Mouse (Mus musculus): ENCODE results near the gene Misp.

The Misp gene

DNA sequence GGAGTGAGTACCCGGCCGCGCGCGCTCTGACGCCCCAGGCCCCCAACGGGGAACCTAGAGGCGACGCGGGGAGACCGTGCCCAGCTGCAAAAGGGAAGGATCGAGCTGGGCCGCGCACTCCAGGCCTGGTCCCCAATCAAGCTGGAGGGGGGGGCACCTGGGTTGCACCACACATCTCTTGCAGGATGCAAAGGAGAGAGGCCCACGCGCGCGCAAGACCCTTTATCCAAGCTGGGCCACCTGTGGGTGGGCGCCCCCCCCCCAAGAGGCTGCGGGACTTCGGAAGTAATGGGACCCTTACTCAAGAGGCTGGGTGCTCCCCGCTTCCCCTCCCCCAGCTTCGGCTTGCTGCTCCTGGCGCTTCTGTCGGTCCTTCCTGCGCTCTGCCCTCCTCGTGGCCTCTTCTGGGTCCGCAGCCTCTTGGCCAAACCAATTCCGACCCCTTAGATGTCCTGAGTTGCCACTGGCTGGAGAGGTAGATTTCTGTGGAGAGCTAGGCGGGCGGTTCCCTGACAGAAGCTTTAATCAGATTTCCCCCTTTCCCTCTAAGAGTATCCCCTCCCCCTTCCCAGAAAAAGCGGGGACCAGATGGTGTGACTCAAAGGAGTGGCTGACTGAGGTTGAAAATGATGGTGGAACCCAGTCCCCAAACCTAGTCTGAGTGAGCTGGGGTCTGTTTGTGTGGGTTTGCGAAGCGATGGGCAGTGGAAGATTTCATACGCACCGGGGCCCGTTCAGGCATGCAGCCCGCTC, 26.9 kb upstream of the Misp start:
- in situ Hi-C loops (cut with MboI, MseI) = no loop called here

GRCm38 (mm10) chr10:79794491-79794931, 26.3 kb upstream of the Misp start:
- in situ Hi-C loops (cut with MboI, MseI) = no loop called here

GRCm38 (mm10) chr10:79795905-79796304, 24.9 kb upstream of the Misp start:
- in situ Hi-C loops (cut with MboI, MseI) = no loop called here

- in situ Hi-C loops (cut with MboI, MseI) = no loop called here
Observed at GRCm38 (mm10) chr10:79797326-79797725, 23.5 kb upstream of the Misp start.

GRCm38 (mm10) chr10:79798289-79798928, 22.4 kb upstream of the Misp start:
- in situ Hi-C loops (cut with MboI, MseI) = no loop called here

DNA sequence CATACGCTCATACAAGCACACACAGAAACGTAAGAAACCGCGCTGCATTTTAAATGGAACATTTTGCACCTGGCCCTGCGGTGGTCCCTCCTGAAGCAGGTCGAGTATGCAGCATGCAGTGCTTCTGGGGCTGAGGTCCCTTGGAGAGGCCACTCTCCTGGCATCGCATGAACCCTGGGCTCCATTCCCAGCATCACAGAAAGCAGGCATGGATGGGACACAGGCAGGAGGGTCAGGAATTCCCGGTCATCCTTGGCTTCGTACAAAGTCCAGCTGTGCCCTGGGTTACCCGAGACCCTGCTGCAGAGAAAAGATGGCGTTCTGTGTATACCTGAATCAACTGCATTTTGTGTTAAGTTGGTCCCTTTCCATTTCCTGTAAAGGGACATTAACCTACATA, 20.3 kb upstream of the Misp start:
- in situ Hi-C loops (cut with MboI, MseI) = no loop called here

DNA sequence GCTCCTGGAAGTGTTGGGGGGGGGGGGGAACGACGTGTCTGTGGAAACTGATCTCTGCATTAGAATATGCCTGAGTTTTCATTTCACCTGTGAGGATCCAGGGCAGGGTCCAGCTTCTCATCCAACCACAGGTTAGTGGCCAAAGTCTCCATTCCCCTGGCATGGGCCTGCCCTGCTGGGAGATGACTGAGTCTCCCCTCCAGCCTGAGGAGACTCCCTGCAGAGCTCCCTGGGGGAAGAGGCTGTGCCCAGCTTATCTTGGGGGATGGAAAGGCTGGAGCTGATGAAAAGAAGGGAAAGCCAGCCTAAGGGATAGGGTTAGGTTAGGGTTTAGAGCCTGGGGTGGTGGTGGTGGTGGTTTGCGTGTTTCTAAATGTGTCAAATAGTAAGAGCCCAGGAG, 19.0 kb upstream of the Misp start:
- in situ Hi-C loops (cut with MboI, MseI) = no loop called here

DNA sequence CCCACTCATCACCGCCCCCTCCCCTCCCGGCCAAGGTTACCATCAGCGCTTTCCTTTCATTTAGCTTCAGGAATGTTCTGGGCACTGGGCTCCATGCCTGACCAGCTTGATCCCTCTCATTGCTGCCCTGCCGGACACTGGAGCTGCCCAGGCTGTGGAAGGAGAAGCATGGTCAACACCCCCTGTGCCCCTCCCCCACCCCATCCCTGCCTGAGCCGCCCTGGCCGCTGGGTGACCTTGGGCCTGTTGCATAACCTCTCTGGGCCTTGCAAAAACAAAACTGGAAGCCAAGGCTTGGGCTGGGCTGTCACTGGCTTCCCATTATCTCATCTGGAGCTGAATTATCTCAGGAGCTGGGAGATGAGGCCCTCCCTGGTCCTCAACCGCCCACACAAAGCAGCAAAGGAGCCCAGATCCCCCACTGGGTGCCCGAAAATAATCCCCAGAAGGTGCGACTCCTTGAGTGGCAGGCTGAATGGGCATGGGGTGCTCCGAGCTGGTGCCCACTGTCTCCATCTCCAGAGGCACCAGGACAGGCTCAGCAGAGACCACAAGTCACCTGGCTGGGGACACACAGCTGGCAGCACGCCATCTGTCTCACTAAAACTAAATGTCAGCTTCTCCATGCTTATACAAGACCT, 18.3 kb upstream of the Misp start:
- in situ Hi-C loops (cut with MboI, MseI) = no loop called here

- in situ Hi-C loops (cut with MboI, MseI) = no loop called here
Observed at GRCm38 (mm10) chr10:79803716-79804323, 17.0 kb upstream of the Misp start.

- in situ Hi-C loops (cut with MboI, MseI) = no loop called here
Observed at GRCm38 (mm10) chr10:79805636-79806035, 15.2 kb upstream of the Misp start.

DNA sequence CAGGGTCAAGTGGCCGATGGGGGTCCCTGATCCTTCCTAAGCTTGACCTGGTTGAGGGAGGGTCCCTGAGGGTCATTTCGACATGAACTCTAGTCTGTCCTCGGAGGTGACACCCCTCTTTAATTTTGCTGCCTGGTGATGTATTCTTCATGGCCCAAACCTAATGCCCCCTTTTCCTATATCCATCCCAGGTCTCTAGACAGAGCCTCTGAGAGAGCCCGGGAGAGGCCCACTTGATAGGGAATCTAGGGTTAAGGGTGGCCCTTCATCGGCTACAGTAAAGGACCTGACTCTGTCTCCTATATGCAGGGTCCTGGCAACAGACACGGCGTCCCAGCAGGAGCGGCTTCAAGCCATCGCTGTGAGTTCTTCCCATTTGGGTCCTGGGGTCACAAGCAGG, 14.5 kb upstream of the Misp start:
- in situ Hi-C loops (cut with MboI, MseI) = no loop called here

GRCm38 (mm10) chr10:79806972-79807371, 13.8 kb upstream of the Misp start:
- in situ Hi-C loops (cut with MboI, MseI) = no loop called here

- in situ Hi-C loops (cut with MboI, MseI) = no loop called here
Observed at GRCm38 (mm10) chr10:79807826-79808225, 13.0 kb upstream of the Misp start.

DNA sequence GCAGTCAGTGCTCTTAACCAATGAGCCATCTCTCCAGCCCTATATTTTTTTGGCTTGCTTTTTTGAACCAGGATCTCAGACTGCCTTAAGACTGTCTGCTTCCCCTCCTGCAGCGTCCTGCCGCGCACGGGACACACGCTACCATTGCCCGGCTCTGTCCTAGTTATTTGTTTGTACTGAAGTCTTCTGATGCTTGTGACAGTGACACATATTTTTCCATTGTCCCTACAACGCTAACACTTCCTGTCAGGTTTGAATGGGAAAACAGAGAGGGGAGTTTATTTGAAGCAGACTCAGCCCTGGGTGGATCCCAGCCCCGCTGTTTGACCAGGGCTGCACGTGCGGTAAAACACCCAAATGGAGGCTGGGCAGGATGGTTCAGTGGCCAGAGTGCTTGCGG, 12.1 kb upstream of the Misp start:
- in situ Hi-C loops (cut with MboI, MseI) = no loop called here

DNA sequence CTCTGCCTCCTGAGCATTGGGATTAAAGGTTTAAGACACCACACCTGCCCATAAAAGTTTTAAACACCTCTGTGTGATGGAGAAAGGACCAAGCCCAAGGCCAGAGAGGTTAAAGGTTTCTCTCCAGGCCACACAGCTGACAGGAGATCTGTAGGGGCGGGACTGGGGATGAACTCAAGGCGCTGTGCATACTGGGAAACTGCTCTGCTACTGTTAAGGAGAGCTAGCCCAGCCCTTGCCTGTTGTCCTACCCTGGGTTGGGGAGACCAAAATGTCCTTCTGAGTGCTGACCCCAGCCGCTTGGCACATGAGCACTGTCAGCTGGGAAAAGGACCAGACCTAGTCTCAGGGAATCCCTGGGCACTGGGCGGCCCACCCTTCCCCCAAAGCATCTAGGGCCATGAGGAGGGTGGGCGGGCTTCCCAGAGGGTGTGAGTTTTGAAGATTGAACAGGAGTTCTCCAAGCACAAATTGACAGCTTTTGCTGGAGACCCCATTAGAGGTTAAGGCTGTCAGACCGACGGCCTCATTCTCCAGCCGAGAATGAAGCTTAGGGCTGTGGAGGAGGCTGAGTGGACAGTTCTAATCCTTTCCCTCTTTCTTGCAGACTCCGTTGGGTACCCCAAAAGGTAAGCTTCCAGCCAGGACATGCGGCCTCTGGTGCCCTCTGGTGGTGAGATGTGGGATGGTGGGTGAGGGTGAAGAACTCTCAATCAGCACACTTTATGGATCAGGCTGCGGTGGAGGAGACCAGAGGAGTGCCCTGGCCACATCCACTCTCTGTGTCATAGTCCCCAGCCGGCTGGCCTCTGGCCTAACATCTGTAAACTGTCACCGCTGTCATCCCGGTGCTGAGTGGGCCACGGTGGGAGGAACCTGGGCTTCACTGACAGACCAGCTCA, 8.8 kb upstream of the Misp start:
- in situ Hi-C loops (cut with MboI, MseI) = no loop called here

GRCm38 (mm10) chr10:79814271-79814842, 6.4 kb upstream of the Misp start:
- in situ Hi-C loops (cut with MboI, MseI) = no loop called here

DNA sequence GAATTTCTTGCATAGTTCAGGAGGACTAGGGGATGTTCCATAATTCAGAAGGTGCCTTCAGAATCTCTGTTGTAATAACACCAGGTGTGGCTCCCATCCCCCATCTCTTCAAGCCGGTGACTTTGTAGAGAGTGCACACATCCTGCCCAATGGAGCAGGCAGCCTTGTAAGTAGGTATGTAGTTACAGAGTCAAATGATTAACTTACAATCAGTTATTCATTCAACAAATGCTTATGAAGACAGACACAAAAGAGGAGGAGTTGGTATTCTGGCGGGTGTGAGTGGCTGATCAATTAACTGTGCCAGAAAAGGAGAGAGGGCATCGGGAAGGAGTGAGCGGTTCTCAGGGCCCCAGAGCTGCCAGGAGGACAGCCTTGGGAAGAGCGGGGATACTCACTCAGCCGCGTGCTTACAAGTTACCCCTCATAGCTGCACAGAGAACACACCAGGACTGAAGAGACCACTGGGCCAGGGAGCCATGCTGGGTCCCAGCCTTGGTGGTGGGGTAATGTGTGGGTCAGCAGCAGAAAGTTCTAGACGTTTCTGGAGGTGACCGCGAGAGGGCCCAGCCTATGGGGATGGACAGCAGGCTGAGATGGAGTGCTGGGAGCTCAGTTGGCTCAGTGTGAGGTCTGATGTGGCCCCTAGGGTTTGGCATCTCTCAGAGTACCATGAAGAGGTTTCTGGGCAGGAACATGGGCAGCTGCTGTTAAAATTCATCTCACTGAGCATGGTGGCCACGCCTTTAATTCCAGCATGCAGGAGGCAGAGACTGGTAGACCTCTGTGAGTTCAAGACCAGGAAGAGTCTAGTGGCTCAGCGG, 4.9 kb upstream of the Misp start:
- in situ Hi-C loops (cut with MboI, MseI) = no loop called here

- in situ Hi-C loops (cut with MboI, MseI) = no loop called here
Observed at GRCm38 (mm10) chr10:79817111-79817510, 3.7 kb upstream of the Misp start.

DNA sequence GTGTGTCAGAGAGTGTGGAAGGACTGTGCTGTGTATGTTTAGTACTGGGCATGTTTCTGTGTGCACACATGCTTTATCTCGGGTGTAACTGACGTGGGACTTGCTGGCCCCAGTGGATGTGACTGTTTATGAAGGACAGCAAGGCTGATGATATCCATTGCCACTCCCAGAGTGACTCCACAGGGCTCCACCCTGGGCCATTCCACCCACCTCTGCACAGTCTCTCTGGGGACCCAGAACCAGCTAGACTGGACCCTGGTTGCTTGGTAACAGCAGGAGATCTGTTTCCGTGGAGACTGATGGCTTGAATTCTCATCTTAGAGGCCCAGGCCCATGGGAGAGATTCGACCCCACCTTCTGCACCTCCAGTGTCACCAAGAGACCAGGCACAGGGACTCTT, 2.6 kb upstream of the Misp start:
- in situ Hi-C loops (cut with MboI, MseI) = no loop called here

- in situ Hi-C loops (cut with MboI, MseI) = no loop called here
Observed at GRCm38 (mm10) chr10:79819606-79820005, 1.2 kb upstream of the Misp start.
